Mouse (Mus musculus) heart, adult 2 months (tissue): ENCODE data around the gene Stam. TPM values are rescaled to one million over a fixed set of nuclear protein-coding genes. Genes with fewer than 3 reads are reported as not detected.
"Not testable (repeated sequence)": the region's sequence is repeated elsewhere in the genome, so short reads cannot be mapped to it uniquely, and the experiment has no call there.

Experiments
- DNase-seq, 2 experiments: peaks; one replicate each; pipeline ENCODE4 v3.0.0; 2021
- H3K27ac ChIP-seq: fragments of 200-600 bp; 2 replicates; pipeline ENCODE4 v1.8.1; 2022
- H3K27me3 ChIP-seq: fragments of 200-500 bp; 2 replicates; pipeline ENCODE4 v1.6.1; 2012; ENCODE audit warnings: mild to moderate bottlenecking, low read length, inconsistent platforms, mixed read lengths; ENCODE audit not compliant: control insufficient read depth, insufficient read depth
- H3K36me3 ChIP-seq: fragments of 200-500 bp; 2 replicates; pipeline ENCODE4 v1.6.1; 2012; ENCODE audit warnings: low read length, inconsistent platforms; ENCODE audit not compliant: control insufficient read depth, insufficient read depth
- H3K4me1 ChIP-seq: fragments of 200-500 bp; 2 replicates; pipeline ENCODE4 v1.6.1; 2011; ENCODE audit warnings: low read length; ENCODE audit not compliant: control insufficient read depth, insufficient read depth
- H3K4me3 ChIP-seq: fragments of 200-600 bp; 2 replicates; pipeline ENCODE4 v1.8.1; 2022
- H3K79me2 ChIP-seq: fragments of 200-500 bp; replicated peaks from 2 replicates; pipeline ENCODE4 v1.6.1; 2012; ENCODE audit warnings: mild to moderate bottlenecking, inconsistent platforms, low read length, moderate library complexity, mixed read lengths; ENCODE audit not compliant: control insufficient read depth, insufficient read depth
- H3K9ac ChIP-seq: fragments of 200-500 bp; 2 replicates; pipeline ENCODE4 v1.6.1; 2012; ENCODE audit warnings: low read depth, mild to moderate bottlenecking, control low read depth, inconsistent platforms, low read length, mixed read lengths
- CTCF ChIP-seq: fragments of 200-600 bp; IDR thresholded peaks from 2 replicates; pipeline ENCODE4 v1.8.1; 2022; ENCODE audit warnings: antibody characterized with exemption, mild to moderate bottlenecking, moderate library complexity
- EP300 ChIP-seq: fragments of 200-500 bp; IDR thresholded peaks from 2 replicates; pipeline ENCODE4 v1.6.1; 2011; ENCODE audit warnings: low read depth, low read length, control low read depth; ENCODE audit not compliant: insufficient read depth
- POLR2A ChIP-seq: fragments of 200-500 bp; IDR thresholded peaks from 2 replicates; pipeline ENCODE4 v1.6.1; 2011; ENCODE audit warnings: mild to moderate bottlenecking, low read depth, low read length, control low read depth; ENCODE audit not compliant: insufficient read depth
- WGBS: fragments of 180-500 bp; shearing (Covaris S2); methylation state at CpG from one replicate; pipeline ENCODE4 v1.1.7; 2018; 5-methylcytosine and 5-hydroxymethylcytosine counted together
- intact Hi-C: fragments of 180-260 bp; cut with DNase I; formaldehyde crosslinking; loops from one replicate; pipeline ENCODE4 v1.15.1; 2025
- polyA plus RNA-seq: library from polyadenylated mRNA; depleted of rRNA; stranded (reverse); fragments of >200 nt; gene quantifications from 2 replicates; pipeline ENCODE4 v1.2.3, GENCODE M21; 2012
- total RNA-seq, 2 experiments: library from RNA; stranded (reverse); gene quantifications; 2 replicates each; pipeline ENCODE4 v1.2.3; 2021

Stam gene
- total and polyA plus RNA-seq, 3 experiments: 8.8 to 23.9 (median 23.0) TPM

DNA sequence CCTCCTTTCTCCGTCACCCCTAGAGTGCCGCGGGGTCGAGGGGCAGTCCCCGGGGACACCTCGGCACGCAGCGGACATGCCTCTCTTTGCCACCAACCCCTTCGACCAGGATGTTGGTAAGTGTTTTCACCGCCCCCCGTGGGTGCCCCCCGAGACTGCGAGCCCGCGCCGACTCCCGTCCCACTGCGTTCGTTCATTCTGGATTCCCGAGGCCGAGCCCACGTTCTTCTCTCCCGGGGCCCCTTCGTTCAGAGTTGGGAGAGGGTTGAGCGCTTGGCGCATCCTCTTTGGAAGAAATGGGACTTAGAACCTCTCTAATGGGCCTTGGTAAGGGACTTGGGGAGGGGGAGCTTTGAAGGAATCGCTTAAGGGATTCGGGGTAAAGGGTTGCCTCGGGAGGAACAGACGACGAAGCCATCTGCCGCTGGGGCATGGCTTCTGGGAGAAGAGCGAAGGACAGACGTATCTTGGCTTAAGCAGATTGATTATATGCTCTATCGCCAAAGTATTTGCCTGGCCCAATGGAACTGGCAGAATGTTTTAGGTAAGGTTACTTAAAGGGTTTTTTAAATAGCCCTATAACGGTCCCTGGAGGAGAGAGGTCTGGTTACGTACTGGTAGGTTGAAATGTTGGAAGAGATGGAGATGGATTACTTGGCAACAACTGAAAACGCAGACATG, 463 bp downstream of the Stam start:
- TF ChIP-seq EP300 (no peak), CTCF (no peak), POLR2A (no peak)
- under 1% methylated on average over 38 of the region's 38 CpGs for WGBS

DNA sequence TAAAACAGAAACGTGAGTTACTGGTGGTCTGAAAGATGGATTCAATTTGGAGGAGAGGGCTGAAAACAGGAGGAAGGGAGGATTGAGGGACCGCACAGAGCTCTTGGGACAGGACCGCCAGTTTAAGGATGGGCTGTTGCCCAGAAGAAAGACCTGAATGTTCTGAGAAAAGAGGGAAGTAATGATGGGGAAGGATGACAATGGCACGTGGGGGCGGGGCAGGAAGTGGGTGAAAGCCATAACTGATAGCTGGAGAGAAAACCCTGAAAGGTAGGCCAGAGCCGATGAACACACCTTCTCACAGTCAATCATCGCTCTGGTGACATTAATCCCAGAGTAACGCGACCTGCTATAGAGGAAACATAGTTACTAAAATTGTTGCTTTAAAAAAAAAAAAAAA, 4.6 kb downstream of the Stam start:
- H3K27ac ChIP-seq, H3K27me3 ChIP-seq, H3K36me3 ChIP-seq, H3K79me2 ChIP-seq, H3K4me3 ChIP-seq, intact Hi-C loops, H3K4me1 ChIP-seq, H3K9ac ChIP-seq, DNase-seq: not testable (repeated sequence)
- WGBS: 82% methylated on average over 9 of the region's 9 CpGs

More for the DNA sequence above, 463 bp downstream of the Stam start:
- intact Hi-C loops: no loop called here
- Histone ChIP-seq H3K4me1 (peaks cover 1% of the 10 kb centered on the region), H3K4me3 (peak overlapping the region; percentile 89), H3K36me3 (peaks cover 10% of the 10 kb centered on the region), H3K79me2 (peaks cover 2% of the 10 kb centered on the region), H3K9ac (peak overlapping the region; percentile 94), H3K27me3 (no peaks in the 10 kb centered on the region), H3K27ac (peak overlapping the region; percentile 100)
- DNase-seq: no peak

DNA sequence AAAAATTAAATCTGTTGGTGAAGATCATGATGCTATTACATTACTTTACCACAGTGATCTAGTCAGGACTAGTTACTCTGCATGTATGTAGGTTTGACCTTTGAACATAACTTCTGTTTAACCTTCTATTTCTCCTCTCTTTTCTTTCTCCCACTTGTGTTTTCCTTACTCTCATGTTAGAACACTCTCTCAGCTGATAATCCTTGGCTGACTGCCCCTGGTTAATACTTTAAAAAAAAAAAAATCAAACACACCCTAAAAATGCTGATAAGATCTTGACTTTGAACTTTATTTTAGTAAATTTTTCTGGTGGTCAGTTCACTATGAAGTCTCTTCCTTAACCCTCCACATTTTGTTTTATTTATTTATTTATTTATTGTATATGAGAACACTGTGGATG, 26.6 kb downstream of the Stam start:
- no peaks in the 10 kb centered on the region; the same call in none of the 2 replicates for H3K4me1 ChIP-seq
- no peaks in the 10 kb centered on the region; the same call in none of the 2 replicates for H3K79me2 ChIP-seq
- H3K4me3 ChIP-seq: no peak overlapping the region
- no peak overlapping the region for H3K27ac ChIP-seq
- peaks cover 4% of the 10 kb centered on the region for H3K36me3 ChIP-seq
- TF ChIP-seq CTCF (no peak), EP300 (no peak), POLR2A (no peak)
- intact Hi-C loops: no loop called here
- H3K27me3 ChIP-seq: no peaks in the 10 kb centered on the region
- no peak overlapping the region for H3K9ac ChIP-seq
- no peak for DNase-seq

DNA sequence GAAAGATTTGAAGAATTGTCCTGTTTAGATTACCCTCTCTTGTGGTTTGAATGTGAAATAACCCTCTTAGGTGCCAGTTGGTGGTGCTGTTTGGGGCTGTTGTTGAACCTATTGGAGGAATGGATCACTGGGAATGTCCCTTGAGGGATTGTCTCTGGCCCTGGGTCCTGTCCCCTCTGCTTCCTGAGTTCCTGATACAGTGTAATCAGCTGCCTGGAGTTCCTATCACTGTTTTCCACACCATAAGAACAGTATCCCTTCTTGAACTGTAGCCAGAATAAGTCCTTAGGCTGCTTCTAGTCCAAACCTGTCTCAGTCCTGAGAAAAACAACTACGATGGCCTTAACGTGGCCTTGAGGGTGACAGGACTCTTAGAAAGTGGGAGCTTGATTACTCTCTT, 28.7 kb downstream of the Stam start:
- Histone ChIP-seq H3K9ac (no peak overlapping the region), H3K36me3 (peaks cover 7% of the 10 kb centered on the region), H3K4me3 (no peak overlapping the region), H3K27me3 (no peaks in the 10 kb centered on the region), H3K79me2 (no peaks in the 10 kb centered on the region; the same call in none of the 2 replicates), H3K27ac (no peak overlapping the region), H3K4me1 (no peaks in the 10 kb centered on the region; the same call in none of the 2 replicates)
- no peak for DNase-seq
- TF ChIP-seq EP300 (no peak), CTCF (no peak), POLR2A (no peak)
- WGBS: 32% methylated on average over 2 of the region's 2 CpGs
- intact Hi-C loops: no loop called here

GRCm38 (mm10) chr2:14103924-14104323, 30.0 kb downstream of the Stam start:
- no peak overlapping the region for H3K4me3 ChIP-seq
- H3K79me2 ChIP-seq: no peaks in the 10 kb centered on the region; the same call in 1 of the 2 replicates
- H3K36me3 ChIP-seq: peaks cover 7% of the 10 kb centered on the region
- 96% methylated on average over 1 of the region's 1 CpGs for WGBS
- no peak for DNase-seq
- no peaks in the 10 kb centered on the region for H3K27me3 ChIP-seq
- H3K9ac ChIP-seq: no peak overlapping the region
- H3K27ac ChIP-seq: no peak overlapping the region
- no peaks in the 10 kb centered on the region; the same call in none of the 2 replicates for H3K4me1 ChIP-seq
- intact Hi-C loops: no loop called here
- TF ChIP-seq POLR2A (no peak), CTCF (no peak), EP300 (no peak)

DNA sequence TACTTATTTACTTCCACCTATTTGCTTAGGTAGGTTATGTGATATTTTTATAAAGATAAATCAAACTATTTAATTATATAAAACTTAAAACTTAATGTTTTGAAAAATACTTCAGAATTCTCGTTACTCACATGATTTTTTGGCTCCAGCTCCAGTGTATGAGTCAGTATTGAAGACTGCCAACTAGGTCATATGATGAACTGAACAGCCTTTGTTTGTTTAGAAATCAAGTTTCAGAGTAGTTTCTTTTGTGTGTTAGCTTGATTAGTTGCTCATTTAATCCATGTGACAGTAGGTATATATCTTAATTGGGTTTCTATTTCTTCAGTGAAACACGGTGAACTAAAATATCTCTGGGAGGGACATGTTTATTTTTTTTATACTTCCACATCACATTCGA, 33.8 kb downstream of the Stam start:
- H3K36me3 ChIP-seq: peaks cover 5% of the 10 kb centered on the region
- H3K9ac ChIP-seq: no peak overlapping the region
- intact Hi-C loops: no loop called here
- H3K27me3 ChIP-seq: no peaks in the 10 kb centered on the region
- TF ChIP-seq CTCF: no peak
- no peak for TF ChIP-seq POLR2A
- TF ChIP-seq EP300: no peak
- H3K4me1 ChIP-seq: no peaks in the 10 kb centered on the region; the same call in 1 of the 2 replicates
- H3K27ac ChIP-seq: peak overlapping the region; percentile 26
- no peak for DNase-seq
- no peak overlapping the region for H3K4me3 ChIP-seq
- 34% methylated on average over 3 of the region's 3 CpGs for WGBS
- H3K79me2 ChIP-seq: no peaks in the 10 kb centered on the region; the same call in 1 of the 2 replicates
